Comparison of ENCODE assay signal across 23 mouse cellular contexts in genomic region chr16:10840018-10840417, GRCm38 (mm10). TPM values are rescaled to one million over a fixed set of nuclear protein-coding genes. Genes with fewer than 3 reads are reported as not detected.
"Had no signal": no experiment of that assay in that cellular context is flagged by ENCODE, and none has a peak within 500 bp of the region (broad histone marks: within the 10 kb centered on the region; RNA-seq: fewer than 3 reads in every experiment).

No protein-coding gene starts in this region.

- H3K4me3 ChIP-seq: liver, embryonic 12.5 days; megakaryocyte, embryonic 14.5 days; midbrain, embryonic 15.5 days; neural tube, embryonic 13.5 days had no signal

- H3K27me3 ChIP-seq: midbrain, embryonic 15.5 days; neural tube, embryonic 13.5 days had no signal

- H3K9me3 ChIP-seq: liver, embryonic 12.5 days; megakaryocyte, embryonic 14.5 days; midbrain, embryonic 15.5 days; neural tube, embryonic 13.5 days had no signal

- ATAC-seq: liver, embryonic 12.5 days; midbrain, embryonic 15.5 days had no signal

- H3K27ac ChIP-seq: liver, embryonic 12.5 days; macrophage; midbrain, embryonic 15.5 days; neural tube, embryonic 13.5 days; stomach, postnatal 0 days had no signal

- H3K4me2 ChIP-seq: liver, embryonic 12.5 days; lung, embryonic 14.5 days; midbrain, embryonic 11.5 days; midbrain, embryonic 15.5 days; neural tube, embryonic 13.5 days had no signal

- DNase-seq: kidney, adult 18-20 months; kidney, postnatal 36 days; layer of hippocampus, adult 9-11 months; layer of hippocampus, postnatal 36 days; lung, embryonic 14.5 days; lung, postnatal 10 days; right cerebral cortex, postnatal 14 days; thymus, postnatal 25 days had no signal

- H3K36me3 ChIP-seq: midbrain, embryonic 15.5 days; neural tube, embryonic 13.5 days had no signal

- H3K9ac ChIP-seq: liver, embryonic 12.5 days; lung, embryonic 14.5 days; midbrain, embryonic 15.5 days; neural tube, embryonic 13.5 days had no signal

RNA-seq across cellular contexts. Expression of gene Rmi2, which starts 5.2 kb away (rescaled TPM):
- total RNA-seq: layer of hippocampus, adult 18-20 months; monocyte, adult 5-6 weeks had no signal

RNA-seq across cellular contexts. Expression of gene Gm11172, which starts 27.3 kb away (rescaled TPM):
- total RNA-seq: layer of hippocampus, adult 18-20 months; layer of hippocampus, postnatal 36 days; left cerebral cortex, adult 8-10 months; left cerebral cortex, postnatal 25 days; monocyte, adult 5-6 weeks had no signal
- polyA plus RNA-seq: kidney, embryonic 16.5 days; limb, embryonic 14.5 days; liver, embryonic 12.5 days; liver, embryonic 16.5 days; lung, embryonic 14.5 days; macrophage; midbrain, embryonic 11.5 days; midbrain, embryonic 15.5 days; neural tube, embryonic 13.5 days; small intestine, adult 2 months; stomach, postnatal 0 days had no signal

RNA-seq across cellular contexts. Expression of gene Prm1, which starts 34.4 kb away (rescaled TPM):
- total RNA-seq: layer of hippocampus, adult 18-20 months; layer of hippocampus, postnatal 36 days; left cerebral cortex, adult 8-10 months; left cerebral cortex, postnatal 25 days had no signal
- polyA plus RNA-seq: kidney, embryonic 16.5 days; limb, embryonic 14.5 days; liver, embryonic 12.5 days; liver, embryonic 16.5 days; lung, embryonic 14.5 days; macrophage; midbrain, embryonic 11.5 days; small intestine, adult 2 months had no signal

RNA-seq across cellular contexts. Expression of gene Prm2, which starts 44.1 kb away (rescaled TPM):
- total RNA-seq: layer of hippocampus, adult 18-20 months; layer of hippocampus, postnatal 36 days; left cerebral cortex, adult 8-10 months; left cerebral cortex, postnatal 25 days had no signal
- polyA plus RNA-seq: kidney, embryonic 16.5 days; limb, embryonic 14.5 days; liver, embryonic 12.5 days; liver, embryonic 16.5 days; lung, embryonic 14.5 days; macrophage; midbrain, embryonic 11.5 days; midbrain, embryonic 15.5 days; neural tube, embryonic 13.5 days; small intestine, adult 2 months; stomach, postnatal 0 days had no signal

RNA-seq across cellular contexts. Expression of gene Prm3, which starts 49.3 kb away (rescaled TPM):
- total RNA-seq: layer of hippocampus, adult 18-20 months; layer of hippocampus, postnatal 36 days; left cerebral cortex, adult 8-10 months; left cerebral cortex, postnatal 25 days; monocyte, adult 5-6 weeks had no signal
- polyA plus RNA-seq: kidney, embryonic 16.5 days; limb, embryonic 14.5 days; liver, embryonic 12.5 days; liver, embryonic 16.5 days; lung, embryonic 14.5 days; macrophage; midbrain, embryonic 11.5 days; midbrain, embryonic 15.5 days; neural tube, embryonic 13.5 days; small intestine, adult 2 months; stomach, postnatal 0 days had no signal
